Mouse (Mus musculus) ES-Bruce4 (cell line): ENCODE measurements around the gene Gk2.

ENCODE experiments used
- CTCF ChIP-seq: IDR thresholded peaks from one replicate; pipeline ENCODE4 v1.8.1; 2011; ENCODE audit warnings: low read depth, low read length
- EP300 ChIP-seq: IDR thresholded peaks from 2 replicates; pipeline ENCODE4 v1.6.1; 2011; ENCODE audit warnings: low read depth, low read length; ENCODE audit not compliant: insufficient read depth
- POLR2A ChIP-seq: IDR thresholded peaks from one replicate; pipeline ENCODE4 v1.8.1; 2011; ENCODE audit warnings: low read length; ENCODE audit not compliant: insufficient read depth

- TF ChIP-seq POLR2A (no peak), EP300 (no peak), CTCF (no peak)
Measured at GRCm38 (mm10) chr5:97413716-97414115, 43.1 kb downstream of the Gk2 start.
